Mouse (Mus musculus) hindbrain, embryonic 14.5 days (tissue): ENCODE data around the gene Mbd4. TPM values are rescaled to one million over a fixed set of nuclear protein-coding genes. Genes with fewer than 3 reads are reported as not detected.

Experiments
- polyA plus RNA-seq: library from polyadenylated mRNA; unstranded; fragments of >200 nt; fragmentation: Nextera tagmentation; extraction: Ambion mirVana; gene quantifications from 2 replicates; pipeline ENCODE4 v1.2.1, GENCODE M21; 2014

Mbd4 gene
- polyA plus RNA-seq, 1 experiment from 2014 or later = 7.1 TPM

Other genes starting within 250 kb of the Mbd4 start
- 157 and 159 TPM in 2 replicates for gene Raf1, start 176.7 kb downstream of the Mbd4 start, polyA plus RNA-seq
- gene Tmem40, start 91.0 kb downstream of the Mbd4 start, polyA plus RNA-seq = 1.4 and 1.8 TPM in 2 replicates
- 10.6 and 11.1 TPM in 2 replicates for gene Cand2, start 78.8 kb downstream of the Mbd4 start, polyA plus RNA-seq
- 1,053 and 1,238 TPM in 2 replicates for gene Rpl32, start 44.6 kb downstream of the Mbd4 start, polyA plus RNA-seq
- gene Efcab12, start 15.0 kb downstream of the Mbd4 start, polyA plus RNA-seq = 2.1 and 3.1 TPM in 2 replicates
- gene Ift122, start 99 bp upstream of the Mbd4 start, polyA plus RNA-seq = 26.2 and 28.5 TPM in 2 replicates
- 0.08 and 0.53 TPM in 2 replicates for gene Rho, start 78.4 kb upstream of the Mbd4 start, polyA plus RNA-seq
- gene H1foo, start 91.6 kb upstream of the Mbd4 start, polyA plus RNA-seq = not detected in 2 replicates
- 11.6 and 14.7 TPM in 2 replicates for gene Plxnd1, start 141.6 kb upstream of the Mbd4 start, polyA plus RNA-seq